Mouse (Mus musculus) heart, postnatal 36 days (tissue): ENCODE measurements around the gene Tti1. TPM values are rescaled to one million over a fixed set of nuclear protein-coding genes. Genes with fewer than 3 reads are reported as not detected.

Experiments used
- DNase-seq, 2 experiments: peaks; one replicate each; pipeline ENCODE4 v3.0.0; 2021 to 2022
- intact Hi-C: fragments of 180-260 bp; cut with DNase I; formaldehyde crosslinking; loops from one replicate; pipeline ENCODE4 v1.15.1; 2025
- total RNA-seq, 2 experiments: library from RNA; stranded (reverse); gene quantifications; 2 replicates each; pipeline ENCODE4 v1.2.3; 2021

Tti1 gene
- total RNA-seq, 2 experiments from 2014 or later: 22.8 to 22.9 TPM

DNA sequence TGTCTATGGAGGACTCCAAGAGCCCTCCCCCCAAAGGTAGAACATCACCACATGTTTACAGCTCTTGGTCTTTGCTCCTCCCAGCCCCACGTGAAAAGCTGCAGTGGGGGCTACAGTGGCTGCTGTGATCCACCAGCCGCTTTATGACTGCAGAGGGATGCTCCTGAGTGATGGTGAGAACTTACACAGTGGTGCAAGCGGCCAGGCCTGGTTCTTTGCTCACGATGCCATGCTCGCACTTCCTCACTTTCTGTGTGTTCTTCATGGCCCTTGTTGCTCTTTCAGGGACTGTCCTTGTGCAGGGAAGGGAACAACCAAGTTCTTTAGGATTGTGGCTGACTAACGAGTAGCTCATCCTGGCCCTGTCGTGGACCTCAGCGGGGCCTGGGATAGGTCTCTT is 15.3 kb upstream of the Tti1 start:
- no peak for DNase-seq
- intact Hi-C loops: loop anchor here (10.0 kb wide), 1 partner anchor 301 kb away; no protein-coding TSS in a partner anchor

GRCm38 (mm10) chr2:158040396-158040795 is 12.2 kb upstream of the Tti1 start:
- DNase-seq: no peak
- intact Hi-C loops: loop anchor here (10.0 kb wide), 1 partner anchor 304 kb away; no protein-coding TSS in a partner anchor

GRCm38 (mm10) chr2:158039662-158040061 is 11.4 kb upstream of the Tti1 start:
- intact Hi-C loops: loop anchor here (10.0 kb wide), 1 partner anchor 305 kb away; no protein-coding TSS in a partner anchor
- DNase-seq: no peak

DNA sequence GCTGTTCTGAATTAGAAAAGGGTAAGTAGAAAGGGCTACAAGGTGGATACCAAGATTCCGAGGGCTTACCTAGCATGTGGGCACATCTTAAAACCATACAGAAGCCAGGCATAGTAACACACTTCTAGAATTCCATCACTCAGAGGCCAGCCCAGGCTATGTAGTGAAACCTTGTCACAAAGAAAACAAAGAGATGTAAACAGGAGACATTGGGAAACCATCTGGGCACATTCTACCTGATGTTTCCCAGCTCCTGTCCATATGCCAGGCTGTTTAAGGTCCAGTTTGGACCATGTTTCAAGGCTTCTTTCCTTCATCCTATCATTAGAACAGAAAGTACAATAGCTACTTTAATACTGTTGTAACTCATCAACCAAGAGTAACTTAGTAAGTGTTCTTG is 9.3 kb upstream of the Tti1 start:
- intact Hi-C loops: no loop called here
- DNase-seq: no peak

GRCm38 (mm10) chr2:158036953-158037352 is 8.7 kb upstream of the Tti1 start:
- no peak for DNase-seq
- intact Hi-C loops: no loop called here

DNA sequence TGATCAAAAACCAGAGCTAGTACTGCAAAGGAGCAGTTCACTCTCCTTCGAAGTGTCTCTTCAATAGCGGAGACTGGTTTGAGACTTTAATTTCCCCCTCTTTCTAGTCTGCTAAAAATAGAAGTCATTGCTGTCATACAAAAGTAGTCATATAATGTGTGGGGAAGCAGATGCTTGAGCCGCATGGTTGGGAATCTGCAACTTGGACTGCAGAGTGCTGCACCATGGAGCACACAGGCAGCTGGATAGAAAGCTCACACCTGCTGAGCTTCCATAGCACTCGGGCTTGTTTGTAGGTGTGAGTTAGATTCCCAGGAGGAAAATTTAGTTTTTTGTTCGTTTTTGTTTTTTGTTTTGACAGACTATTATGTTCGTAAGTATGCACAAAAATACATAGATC is 8.2 kb upstream of the Tti1 start:
- intact Hi-C loops: no loop called here
- no peak for DNase-seq

DNA sequence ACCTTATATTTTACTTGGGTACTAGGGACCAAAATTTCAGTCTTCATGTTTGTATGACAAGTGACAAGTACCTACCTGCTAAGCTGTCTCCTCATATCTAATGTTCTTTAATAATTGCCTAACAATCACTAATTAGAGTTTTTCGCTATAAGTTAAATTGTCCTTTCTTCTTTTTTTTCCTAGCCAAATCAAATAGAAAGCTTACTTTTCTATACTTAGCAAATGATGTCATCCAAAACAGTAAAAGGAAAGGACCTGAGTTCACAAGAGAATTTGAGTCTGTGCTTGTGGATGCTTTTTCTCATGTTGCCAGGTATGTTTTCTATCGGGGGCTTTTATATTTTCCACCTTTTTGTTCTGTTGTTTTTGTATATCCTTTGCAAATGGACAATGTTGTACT is 7.6 kb upstream of the Tti1 start:
- no peak for DNase-seq
- intact Hi-C loops: no loop called here

GRCm38 (mm10) chr2:158030007-158030406 is 1.8 kb upstream of the Tti1 start:
- intact Hi-C loops: no loop called here
- no peak for DNase-seq

GRCm38 (mm10) chr2:158027855-158028353 is 329 bp downstream of the Tti1 start:
- intact Hi-C loops: no loop called here

GRCm38 (mm10) chr2:158017330-158017729 is 10.9 kb downstream of the Tti1 start:
- intact Hi-C loops: no loop called here
- DNase-seq: no peak

More at GRCm38 (mm10) chr2:158027855-158028353, 329 bp downstream of the Tti1 start:
- DNase-seq: no peak

DNA sequence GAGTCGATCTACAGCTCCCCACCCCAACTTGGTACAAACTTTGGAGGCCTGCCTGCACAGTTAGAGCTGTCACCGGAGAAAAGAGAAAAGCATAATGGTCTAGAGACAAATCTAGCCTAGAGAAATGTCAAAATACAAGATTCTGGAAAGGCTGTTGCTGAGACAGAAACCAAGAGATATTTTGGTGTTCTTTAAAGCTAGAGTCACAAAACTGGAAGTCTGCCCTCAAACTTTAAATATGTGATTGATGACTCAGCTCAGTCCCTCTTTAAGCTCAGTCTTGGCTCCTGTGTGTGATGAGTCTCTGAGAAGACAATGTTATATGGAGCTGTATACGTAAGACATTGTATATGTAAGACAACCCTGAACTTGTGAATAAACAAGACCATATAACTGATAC is 15.6 kb downstream of the Tti1 start:
- intact Hi-C loops: no loop called here
- no peak for DNase-seq

DNA sequence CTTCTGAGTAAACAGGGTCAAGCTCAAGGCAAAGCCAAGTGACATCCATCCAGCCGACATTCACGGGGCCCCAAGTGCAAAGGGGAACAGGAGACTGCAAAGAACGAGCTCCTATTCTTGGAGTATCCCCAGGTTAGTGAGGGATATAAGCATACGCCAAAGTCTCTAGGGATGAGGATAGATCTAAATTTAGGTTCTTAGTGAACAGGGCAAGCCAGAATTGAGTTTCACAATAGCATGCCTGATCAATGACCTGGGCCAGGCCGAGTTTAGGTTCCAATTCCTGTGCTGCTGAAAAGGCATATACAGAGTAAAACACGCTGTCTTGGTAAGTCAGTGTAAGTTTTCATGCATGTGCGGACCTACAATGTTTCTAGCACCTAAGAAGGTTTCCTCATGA is 18.9 kb downstream of the Tti1 start:
- intact Hi-C loops: no loop called here
- no peak for DNase-seq

DNA sequence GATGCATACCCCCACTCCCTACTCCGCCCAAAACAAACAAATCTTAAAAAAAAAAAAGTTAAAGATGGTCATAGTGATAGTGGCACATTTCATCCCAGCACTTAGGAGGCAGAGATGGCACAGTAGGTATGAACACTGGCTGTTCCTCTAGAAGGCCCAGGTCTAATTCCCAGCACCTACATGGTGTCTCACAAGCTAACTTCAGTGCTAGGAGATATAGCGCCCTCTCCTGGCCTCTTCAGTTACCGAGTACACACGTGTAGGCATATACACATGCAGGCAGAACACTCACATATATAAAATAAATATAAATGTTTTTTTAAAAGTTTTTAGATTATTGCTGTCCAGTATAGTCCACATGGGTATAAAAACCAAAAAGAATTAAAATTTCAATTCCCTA is 22.6 kb downstream of the Tti1 start:
- no peak for DNase-seq
- intact Hi-C loops: no loop called here

DNA sequence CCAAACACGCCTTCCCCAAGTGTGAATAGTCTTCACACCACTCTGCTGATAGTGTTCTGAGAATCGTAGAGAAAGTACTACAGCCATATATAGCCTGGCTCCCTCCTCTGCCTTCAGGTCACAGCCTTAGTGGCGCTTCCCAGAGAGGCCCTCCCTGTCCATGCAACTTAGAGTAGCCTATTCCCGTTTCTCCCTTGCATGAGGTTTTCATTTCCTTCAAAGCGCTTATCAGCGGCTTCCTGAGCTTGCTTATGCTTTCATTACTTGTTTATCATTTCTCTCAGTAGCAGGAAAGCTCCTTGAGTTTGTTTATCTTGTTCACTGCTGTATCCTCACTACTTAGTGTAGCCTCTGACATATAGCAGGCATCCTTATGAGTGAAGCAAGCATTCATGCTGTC is 23.6 kb downstream of the Tti1 start:
- intact Hi-C loops: no loop called here
- no peak for DNase-seq

GRCm38 (mm10) chr2:157998817-157999216 is 29.4 kb downstream of the Tti1 start:
- intact Hi-C loops: no loop called here
- DNase-seq: no peak

DNA sequence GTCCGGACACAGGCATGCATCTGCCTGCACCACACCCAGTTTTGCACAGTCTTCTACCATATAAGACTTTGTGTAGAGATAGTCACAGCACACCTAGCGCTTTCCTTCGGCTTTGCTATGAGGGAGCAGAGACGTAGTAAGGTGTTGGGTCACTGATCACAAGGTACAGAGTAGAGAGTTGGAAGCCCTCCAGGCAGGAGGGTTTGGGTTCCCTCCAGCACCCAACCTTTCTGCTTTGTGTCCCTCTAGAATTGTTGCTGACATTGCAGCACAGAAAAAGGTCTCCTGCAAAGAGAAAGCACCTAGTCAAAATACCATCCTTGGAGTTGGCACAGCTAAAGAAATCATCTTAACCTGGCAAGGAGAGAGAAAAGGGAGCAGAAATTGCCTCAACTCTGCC is 35.7 kb downstream of the Tti1 start:
- intact Hi-C loops: loop anchor here (5.0 kb wide), 2 partner anchors 210 to 385 kb away; no protein-coding TSS in a partner anchor
- no peak for DNase-seq

GRCm38 (mm10) chr2:157991026-157991425 is 37.2 kb downstream of the Tti1 start:
- intact Hi-C loops: loop anchor here (5.0 kb wide), 2 partner anchors 211 to 384 kb away; no protein-coding TSS in a partner anchor
- no peak for DNase-seq

GRCm38 (mm10) chr2:157989946-157990345 is 38.3 kb downstream of the Tti1 start:
- intact Hi-C loops: loop anchor here (1.0 to 5.0 kb wide), 3 partner anchors 212 to 383 kb away; no protein-coding TSS in a partner anchor
- DNase-seq: no peak

DNA sequence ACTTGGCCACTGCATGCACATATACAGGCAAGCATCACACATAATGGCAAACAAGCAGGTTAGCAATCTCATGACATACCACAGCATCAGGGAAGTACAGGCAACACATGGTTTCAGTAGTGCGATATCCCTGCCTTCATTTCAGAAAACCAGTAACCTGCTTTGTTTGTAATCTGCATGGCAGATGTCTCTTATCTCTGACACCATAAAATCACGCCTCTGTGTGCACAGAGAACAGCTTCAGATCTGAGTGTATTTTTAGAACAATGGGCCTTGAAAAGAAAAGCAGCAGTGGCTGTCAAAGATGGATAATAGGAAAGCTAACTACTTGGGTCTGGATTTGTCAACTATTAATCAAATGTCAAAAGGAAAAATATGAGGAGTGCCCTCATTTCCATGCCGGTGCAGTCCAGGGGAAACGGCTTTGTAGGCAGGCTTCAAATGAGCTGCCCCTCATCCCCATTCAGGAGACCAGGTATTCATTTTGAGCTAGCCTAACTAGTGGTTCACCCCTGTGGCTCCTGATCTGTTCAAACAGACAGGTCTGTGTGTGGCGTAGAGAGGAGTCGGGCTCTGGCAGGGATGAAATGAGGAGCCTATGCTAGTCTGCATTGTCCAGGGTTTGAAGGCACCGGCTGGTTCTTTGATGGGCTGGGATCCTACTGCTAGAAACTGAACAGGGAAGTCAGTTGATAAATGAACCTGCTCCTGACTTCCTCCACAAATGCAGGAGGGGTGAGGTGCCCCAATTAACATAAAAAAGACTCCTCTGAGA is 39.6 kb downstream of the Tti1 start:
- DNase-seq: no peak
- intact Hi-C loops: no loop called here

DNA sequence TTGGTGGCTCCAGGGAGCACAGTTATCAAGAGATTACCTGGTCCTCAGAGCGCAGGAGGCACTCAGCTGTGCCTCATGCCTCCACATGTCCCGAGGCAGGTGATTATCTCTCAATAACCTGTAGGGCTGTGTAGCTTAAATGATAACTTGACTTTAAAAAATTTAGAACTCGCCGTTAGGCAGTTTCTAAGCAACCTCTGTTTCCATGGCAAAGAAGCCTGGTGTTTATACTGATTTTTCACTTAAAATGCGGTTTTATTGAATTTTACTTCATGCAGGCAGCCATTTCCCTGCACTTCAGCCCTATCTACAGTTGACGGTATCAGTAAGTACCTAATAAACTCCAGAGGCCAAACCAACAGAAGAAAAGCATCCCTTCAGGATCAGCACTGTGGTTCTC is 42.0 kb downstream of the Tti1 start:
- DNase-seq: no peak
- intact Hi-C loops: no loop called here

GRCm38 (mm10) chr2:157985611-157986010 is 42.6 kb downstream of the Tti1 start:
- no peak for DNase-seq
- intact Hi-C loops: no loop called here

GRCm38 (mm10) chr2:157983276-157983675 is 45.0 kb downstream of the Tti1 start:
- no peak for DNase-seq
- intact Hi-C loops: no loop called here
